Mouse (Mus musculus) heart, postnatal 0 days (tissue): Measurements from ENCODE around the gene Krt80.

ENCODE experiments used
- CTCF ChIP-seq: IDR thresholded peaks from 2 replicates; pipeline ENCODE4 v1.5.1; 2016; ENCODE audit warnings: antibody characterized with exemption, control low read depth, low read depth
- EP300 ChIP-seq: IDR thresholded peaks from 2 replicates; pipeline ENCODE4 v1.6.1; 2016; ENCODE audit warnings: antibody characterized with exemption, low read depth

- TF ChIP-seq CTCF, result no peak
- TF ChIP-seq EP300, result no peak
These were observed 5.5 kb downstream of the Krt80 start for GRCm38 (mm10) chr15:101364425-101364824.
